Mouse (Mus musculus) gastrocnemius, postnatal 36 days (tissue): Measurements from ENCODE around the gene Ntm. TPM values are rescaled to one million over a fixed set of nuclear protein-coding genes. Genes with fewer than 3 reads are reported as not detected.
A peak's percentile ranks its signal among the peaks of the same experiment; 100 is the strongest.

ENCODE experiments used
- DNase-seq, 2 experiments: peaks; one replicate each; pipeline ENCODE4 v3.0.0; 2022
- intact Hi-C: fragments of 180-260 bp; cut with DNase I; formaldehyde crosslinking; loops from one replicate; pipeline ENCODE4 v1.15.1; 2025
- total RNA-seq, 2 experiments: library from RNA; stranded (reverse); gene quantifications; 2 replicates each; pipeline ENCODE4 v1.2.3; 2021

Ntm gene
- total RNA-seq, 2 experiments from 2014 or later, result 0.64 to 1.5 TPM

DNA sequence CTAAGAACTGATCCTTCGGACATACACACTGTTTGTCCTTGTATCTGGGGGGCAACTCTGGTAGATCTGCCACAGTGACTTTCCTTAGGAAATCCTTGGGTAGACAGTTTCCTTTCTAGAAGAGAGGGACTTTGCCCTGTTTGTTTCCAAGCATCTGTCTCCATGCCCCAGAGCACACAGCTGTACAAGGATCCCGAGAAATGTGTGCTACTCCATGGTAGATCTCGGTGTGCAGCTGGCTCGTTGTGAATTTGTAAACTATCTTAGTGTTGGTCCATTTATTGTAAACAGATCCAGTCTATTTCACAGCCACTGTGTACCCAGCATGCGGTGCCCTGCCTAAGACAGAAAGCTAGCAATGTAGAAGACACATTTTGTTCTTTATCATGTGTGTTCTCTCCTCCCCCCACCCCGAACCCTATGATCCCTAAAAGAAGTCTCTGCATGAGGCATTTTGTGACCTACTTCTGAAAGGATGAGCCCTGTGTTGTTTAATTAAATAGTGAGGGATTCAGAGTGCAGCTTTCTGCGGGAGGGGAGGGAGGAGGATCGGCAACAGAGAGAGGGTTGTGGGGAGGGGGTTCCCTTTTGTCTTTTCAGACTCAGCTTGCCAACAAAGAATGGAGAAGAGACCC is 200.9 kb downstream of the Ntm start:
- intact Hi-C loops, result no loop called here
- no peak for DNase-seq

DNA sequence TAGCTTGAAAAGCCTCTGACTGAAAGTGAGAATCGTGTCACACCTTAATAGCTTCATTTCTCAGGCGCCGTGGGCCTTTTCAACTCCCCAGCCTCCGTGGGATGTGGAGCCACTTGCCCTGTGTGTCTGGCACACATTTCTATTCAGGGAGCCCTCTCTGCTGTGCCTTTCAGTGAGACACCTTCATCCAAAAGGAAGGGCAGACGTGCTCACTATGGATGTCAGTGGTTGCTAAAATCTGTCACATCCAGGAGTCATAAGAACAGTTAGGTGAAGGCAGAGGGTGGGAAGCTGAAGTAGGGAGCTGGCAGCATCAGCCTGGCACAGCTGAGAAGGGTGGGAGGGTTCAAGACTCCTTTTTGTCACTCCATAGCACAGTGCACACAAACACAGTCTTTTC is 201.4 kb downstream of the Ntm start:
- intact Hi-C loops, result no loop called here
- no peak for DNase-seq

DNA sequence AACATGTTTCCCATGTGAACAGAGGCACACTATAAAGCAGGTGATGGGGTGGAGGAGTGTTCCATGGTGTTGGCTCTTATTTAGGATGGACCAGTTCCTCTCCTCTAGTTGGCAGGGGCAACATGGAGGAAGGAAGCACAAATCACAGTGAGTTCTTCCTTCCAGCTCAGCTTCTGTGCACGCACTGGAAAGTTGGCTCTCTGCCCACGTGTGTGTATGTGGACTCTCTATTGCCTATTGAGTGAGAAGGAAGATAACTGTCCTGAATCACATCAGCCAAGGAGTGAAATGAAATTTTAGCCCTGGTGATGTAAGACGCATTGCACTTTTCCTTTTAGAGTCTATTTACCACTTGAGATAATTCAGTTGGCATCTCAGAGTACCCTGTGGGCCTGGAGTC is 203.0 kb downstream of the Ntm start:
- intact Hi-C loops, result no loop called here
- no peak for DNase-seq

DNA sequence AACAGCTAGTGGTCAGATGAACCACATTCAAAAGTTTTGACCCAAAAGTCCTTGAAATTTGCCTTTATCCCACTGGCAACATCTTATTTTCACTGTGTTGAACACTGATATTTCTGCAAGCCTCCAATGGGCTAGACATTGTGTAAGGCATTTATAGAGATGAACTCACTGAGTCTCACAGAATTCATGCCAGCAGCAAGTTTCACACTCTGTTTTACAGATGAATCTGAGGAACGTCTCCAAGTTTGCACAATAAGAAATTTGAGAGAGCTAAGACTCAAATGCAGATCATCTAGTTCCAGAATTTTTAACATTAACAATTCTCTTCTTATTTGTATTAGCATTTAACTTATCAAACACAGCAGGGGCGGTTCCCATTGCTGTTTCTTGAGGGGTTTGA is 203.9 kb downstream of the Ntm start:
- intact Hi-C loops, result no loop called here
- DNase-seq, result no peak

DNA sequence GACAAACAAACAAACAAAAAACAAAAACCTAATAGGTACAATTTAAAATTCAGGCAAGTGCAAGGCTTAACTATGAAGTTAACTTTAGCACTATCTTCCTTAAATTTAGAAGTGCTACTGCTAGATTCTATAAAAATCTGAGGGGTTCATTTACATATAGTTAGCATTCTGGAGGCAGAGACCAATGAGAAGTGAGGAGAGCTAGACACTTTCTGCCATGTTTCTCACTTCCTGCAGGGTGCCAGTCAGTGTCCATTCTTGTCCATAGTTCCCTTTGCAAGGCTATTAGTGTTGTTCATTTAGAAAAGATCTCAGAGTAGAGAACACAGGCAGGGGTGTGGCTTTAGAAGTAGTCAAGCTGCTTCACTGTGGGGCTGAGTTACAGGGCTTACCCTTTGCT is 208.6 kb downstream of the Ntm start:
- DNase-seq, result no peak
- intact Hi-C loops, result no loop called here

DNA sequence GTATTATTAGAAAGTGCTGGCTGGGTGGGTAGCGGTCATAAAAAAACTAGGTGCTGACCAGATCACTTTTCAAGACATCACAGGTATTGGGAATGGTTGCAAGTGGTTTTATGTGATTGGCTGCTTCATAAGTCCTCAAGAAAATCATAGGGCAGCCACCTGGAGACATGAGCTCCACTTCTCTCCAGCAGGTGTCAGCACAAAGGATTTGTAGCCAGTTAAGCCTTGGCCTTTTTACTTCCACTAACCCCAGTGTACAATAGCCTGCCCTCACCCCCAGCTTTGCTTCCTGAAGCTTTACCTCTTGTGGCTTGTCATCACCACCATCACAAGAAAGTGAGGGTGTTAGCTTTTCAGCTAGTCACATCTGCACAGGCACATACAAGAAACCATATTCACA is 211.5 kb downstream of the Ntm start:
- intact Hi-C loops, result no loop called here

DNA sequence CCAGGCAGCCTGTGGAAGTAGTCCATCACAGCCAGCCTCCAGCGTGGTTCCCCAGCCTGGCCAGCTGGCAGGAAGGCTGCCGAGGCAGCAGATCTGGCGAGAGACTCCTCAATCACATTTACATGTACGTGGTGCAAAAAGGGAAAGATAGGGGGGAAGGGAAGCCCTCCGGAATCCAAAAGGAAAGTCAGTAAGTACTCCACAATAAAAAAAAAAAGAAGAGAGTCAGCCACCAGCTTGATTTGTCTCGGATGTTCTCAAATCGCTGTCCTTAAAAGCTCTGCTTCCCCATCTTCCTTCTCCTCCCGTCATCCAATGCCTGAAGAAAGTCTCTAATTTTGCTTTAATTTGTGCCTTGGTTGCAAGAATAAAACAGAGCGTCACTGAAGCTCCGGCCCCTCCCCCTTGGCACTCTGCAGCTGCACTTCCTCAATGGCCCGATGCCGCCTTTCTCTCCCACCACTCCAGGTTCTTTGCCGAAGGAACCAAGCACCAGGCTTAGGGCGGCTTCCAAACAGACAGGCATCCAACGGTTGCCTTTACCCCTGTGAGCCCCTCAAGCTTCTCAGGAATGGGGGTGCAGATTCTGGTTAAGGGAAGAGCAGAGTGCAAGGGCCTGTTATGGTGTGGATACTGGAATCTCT is 212.4 kb downstream of the Ntm start:
- peak in 1 of 2 experiments; percentile 22 for DNase-seq
- intact Hi-C loops, result no loop called here

More for the DNA sequence above, 211.5 kb downstream of the Ntm start:
- no peak for DNase-seq

DNA sequence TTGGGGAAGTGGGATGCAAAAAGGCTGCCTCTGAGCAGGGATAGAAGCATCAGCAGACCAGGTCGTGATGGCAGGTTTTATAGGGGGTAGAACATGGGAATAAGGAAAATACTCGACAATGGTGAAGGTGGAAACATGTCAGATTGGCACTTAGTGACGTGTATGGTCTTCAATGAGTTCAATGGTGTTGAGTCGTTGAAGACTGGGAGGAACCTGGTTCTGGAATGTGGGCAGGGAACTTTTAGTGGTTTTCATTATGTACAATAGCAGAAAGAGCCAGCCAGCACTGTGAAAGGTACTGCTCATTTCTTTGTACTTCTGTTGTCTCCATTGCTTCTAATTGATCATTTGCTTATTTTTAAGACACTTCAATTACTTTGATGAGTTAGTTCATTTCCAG is 214.9 kb downstream of the Ntm start:
- intact Hi-C loops, result no loop called here
- no peak for DNase-seq

DNA sequence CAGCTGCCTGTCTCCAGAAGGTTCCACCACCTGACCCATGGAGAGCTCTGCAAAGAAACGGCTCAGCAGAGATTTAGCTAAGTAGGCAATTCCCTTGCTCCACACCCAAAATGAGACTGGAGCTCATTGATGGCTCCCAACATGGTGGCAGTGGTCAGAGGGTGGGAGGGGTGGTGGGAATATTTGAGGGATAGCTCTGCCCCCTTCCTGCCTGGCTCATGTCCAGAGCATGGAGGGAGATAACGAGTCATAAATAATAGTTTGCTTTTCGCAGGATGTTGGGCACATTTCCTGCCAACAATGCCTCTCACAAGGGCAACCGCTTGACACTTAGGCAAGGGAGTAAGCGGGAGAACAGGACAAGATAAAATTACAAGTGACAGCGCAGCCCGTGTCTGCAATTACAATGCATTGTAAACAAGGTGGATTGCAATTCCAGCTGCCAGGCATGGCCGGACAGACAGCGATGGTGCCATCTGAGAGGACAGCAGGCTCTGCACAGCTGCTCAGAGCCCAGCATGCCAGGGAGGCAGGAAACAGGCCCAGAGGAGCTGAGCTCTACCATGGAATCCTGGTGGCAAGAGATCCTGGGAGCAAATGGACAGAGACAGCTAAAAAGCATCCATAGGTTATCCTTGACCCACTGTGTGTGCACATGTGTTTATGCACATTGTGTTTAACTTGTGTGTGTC is 224.0 kb downstream of the Ntm start:
- intact Hi-C loops, result no loop called here

DNA sequence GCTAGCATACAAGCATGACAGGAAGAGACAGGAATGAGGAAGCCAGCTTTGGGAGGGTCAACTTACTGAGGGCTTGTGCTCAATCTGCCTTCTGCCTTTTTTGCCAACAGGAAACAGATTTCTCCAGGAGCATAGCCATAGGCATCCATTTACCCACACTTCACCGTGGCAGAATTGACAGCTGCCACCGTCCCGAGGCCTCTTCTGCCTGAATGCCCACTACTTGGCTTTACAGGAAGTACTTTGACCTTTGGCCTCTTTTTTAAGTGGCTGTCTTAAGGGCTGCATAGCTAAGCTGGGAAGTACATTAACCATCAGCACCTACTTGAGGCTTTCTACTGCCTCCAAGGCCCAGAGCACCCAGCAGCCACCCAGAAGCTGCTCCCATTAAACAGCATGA is 226.9 kb downstream of the Ntm start:
- no peak for DNase-seq

More for the DNA sequence above, 224.0 kb downstream of the Ntm start:
- no peak for DNase-seq

DNA sequence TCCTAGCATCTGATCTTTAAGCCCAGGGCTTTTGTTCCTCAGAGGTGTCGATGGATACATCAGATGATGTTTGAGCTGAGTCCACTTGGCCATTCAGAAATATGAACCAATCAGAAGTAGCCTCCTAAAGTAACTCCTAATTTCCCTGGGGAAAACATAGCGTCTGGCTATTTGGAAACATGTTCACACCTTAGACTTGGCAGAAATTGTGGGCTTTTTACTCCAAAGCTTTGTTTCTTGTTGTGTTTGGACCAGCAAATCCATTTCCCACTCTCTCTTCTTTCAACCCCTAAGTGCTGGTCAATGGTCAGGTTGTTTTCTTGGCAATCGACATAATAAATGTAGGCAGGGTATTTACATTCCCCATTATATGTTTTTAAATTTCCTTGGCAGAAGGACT is 230.0 kb downstream of the Ntm start:
- intact Hi-C loops, result no loop called here
- no peak for DNase-seq

More for the DNA sequence above, 226.9 kb downstream of the Ntm start:
- intact Hi-C loops, result no loop called here

DNA sequence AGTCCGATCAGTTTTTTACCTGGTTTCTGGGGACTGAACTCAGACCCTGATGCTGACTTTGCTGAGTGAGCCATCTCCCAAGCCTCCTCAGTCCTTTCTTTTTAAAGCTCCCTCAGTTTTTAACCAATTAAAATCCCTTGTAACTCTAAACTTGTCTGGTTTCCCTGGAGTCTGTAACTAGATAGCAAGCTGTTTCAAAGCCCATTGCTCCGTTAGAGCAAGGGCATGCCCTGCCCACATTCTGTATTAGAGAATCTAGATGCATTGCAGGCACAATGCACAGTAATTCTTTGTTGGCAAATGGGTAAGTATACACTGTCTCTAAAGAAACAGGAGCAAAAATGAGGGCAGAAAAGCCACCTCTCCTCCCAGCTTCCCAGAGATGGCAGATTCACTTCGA is 231.3 kb downstream of the Ntm start:
- intact Hi-C loops, result no loop called here
- DNase-seq, result no peak

DNA sequence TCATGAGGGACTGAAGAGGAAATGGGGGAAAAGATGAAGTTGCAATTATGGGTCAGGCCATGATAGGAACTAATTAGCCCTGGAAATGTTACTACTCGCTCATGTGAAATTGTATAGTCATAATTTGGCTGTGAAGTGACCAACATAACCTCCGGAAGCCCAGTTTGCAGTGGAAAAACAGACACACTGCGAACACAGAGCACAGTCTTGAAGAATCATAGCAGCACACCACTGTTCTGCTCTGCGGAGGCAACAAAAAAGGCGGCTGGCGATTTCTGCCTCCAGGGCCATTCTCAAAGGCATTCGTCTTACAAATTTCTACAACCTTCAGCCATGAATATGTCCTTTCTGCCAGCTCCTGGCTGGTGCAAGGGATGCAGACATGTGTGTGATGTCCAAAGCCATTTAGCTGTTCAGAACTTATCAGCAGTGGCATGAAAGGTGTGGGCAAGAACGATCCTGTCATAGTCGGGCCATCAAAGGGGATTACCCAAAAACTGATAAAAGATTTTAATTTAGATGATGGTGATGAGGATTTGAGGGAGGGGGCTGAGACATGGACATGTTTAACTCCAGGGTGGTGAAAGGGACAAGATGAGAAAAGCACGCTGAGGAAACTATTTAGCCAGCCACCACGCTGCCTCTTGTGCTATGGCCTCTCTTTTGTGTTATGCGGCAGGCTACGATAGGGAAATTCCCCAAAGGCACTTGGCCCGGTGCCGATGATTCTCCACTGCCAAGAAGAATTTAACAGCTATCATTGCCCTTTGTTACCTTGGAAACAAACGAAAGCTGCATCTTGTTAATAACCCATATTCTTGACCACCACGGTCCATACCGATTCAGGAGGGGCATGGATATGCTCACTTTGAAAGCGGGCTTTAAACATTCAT is 235.2 kb downstream of the Ntm start:
- intact Hi-C loops, result no loop called here

DNA sequence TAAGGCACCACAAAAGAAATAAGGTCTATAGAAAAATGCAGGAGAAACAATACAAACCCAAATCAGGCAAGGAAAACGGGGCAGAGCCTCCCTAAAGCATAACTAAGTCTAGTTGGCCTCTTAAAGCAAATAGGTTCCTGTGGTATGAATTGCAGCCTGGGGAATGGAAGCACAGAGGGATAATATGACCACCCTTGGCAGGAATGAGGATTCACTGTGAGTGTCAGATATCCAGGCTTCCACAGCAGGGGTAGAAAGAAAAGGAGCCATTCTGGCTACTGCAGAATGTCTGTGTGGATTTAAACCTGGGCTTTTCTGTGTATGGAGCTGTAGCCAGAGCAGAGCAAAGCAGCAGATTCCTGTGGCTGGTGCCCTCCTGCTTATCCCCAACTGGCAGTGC is 241.5 kb downstream of the Ntm start:
- no peak for DNase-seq
- intact Hi-C loops, result no loop called here

More for the DNA sequence above, 235.2 kb downstream of the Ntm start:
- no peak for DNase-seq

DNA sequence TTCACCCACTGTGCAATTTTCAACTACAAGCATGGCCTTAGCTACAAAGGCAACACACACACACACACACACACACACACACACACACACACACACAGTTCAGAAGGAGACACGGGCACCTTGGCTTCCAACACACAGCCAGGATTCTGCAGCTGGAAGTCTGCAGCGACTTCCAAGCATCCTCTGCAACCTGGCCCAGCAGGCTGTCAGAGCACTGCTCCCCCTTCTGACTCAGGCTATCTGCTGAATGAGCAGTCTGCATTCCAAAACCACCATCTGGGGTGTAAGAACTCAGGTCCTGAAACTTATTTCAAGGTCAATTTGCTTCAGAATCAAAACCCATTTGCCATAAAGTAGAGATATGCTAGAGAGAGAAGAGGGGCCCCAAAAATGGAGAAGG is 246.1 kb downstream of the Ntm start:
- intact Hi-C loops, result no loop called here
- DNase-seq, result no peak

DNA sequence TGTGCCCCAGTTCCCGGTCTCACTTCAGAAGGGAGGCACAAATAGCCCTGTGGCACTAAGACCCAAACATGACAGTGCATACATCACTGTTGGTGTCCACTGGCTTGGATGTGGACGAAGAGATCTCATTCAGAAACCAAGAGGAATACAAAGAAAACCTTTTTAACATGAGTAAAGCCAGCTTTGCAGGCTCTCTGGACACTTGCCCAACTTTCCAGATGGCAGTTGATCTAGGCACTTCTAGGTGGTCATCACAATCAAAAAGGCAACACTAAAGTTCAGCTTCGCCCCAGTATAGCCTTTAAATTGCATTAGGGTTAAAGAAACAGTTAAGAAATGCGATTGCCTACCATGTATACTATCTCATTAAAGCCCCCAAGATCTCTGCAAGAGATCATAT is 264.7 kb downstream of the Ntm start:
- DNase-seq, result no peak
- intact Hi-C loops, result no loop called here

DNA sequence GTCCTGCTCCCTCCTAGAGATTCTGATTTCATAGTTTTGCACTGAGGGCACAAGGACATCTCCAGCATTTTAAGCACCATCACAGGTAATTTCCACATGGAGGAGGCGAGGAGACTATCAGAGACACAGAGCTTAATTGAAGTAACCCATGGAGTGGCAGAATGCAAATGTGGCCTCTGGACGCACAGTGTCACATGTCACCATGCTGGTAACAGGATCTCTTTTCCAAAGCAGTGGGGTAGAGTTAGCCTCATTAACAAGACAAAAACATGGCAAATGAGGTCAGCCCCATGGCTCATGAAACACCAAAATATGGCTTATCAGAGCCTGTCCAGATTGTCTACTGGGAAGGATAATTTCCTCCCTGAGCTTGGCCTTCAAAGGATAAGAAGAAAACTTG is 268.8 kb downstream of the Ntm start:
- DNase-seq, result no peak
- intact Hi-C loops, result no loop called here

DNA sequence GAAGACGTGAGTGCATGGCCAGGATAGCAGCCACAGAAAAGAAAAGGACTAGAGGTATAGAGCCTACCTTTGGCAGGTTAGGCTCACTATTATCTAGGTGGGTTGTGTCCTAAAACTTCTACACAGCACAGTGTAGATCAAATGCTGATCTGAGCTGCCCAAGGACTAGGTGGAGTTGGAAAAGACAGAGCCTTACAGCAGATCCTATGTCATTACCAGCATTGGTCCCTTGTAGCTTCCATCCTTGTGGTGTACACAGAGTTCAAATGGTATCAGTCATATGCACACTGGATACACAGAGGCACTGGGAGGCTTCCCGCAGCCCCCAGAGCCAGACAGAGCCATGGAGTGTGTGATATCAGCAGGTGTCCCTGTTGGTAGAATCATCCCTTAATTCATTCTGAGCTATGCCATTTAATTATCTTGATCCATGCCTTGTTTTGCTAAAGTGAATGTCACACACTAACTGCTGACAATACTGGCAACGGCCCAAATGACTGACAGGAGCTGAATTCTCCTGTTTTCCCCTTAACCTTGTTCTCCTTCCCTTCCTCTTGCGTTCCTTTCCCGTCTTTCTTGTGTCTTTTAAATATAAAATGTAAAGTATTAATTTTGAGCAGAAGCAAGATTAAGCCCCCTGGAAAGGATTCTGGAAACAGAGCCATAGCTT is 271.6 kb downstream of the Ntm start:
- intact Hi-C loops, result no loop called here
- no peak for DNase-seq

DNA sequence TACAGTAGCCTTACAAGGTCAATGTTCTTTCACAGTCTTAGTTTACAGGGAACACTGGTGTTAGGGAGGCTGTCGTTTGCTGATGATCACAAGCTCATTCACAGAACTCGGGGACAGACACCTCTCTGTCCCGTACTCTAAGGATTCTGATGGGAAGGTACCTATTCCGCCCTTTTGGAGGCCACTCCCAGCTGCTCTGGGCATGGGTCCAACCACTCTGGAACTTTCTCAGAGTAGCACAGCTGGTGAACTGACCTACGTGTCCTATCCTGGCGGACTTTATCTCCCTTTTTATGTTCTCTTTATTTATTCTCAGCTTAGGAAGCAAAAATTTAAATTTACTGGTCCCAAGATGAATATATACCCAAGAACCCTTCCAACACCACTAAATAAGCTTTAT is 280.7 kb downstream of the Ntm start:
- intact Hi-C loops, result no loop called here
- DNase-seq, result no peak

DNA sequence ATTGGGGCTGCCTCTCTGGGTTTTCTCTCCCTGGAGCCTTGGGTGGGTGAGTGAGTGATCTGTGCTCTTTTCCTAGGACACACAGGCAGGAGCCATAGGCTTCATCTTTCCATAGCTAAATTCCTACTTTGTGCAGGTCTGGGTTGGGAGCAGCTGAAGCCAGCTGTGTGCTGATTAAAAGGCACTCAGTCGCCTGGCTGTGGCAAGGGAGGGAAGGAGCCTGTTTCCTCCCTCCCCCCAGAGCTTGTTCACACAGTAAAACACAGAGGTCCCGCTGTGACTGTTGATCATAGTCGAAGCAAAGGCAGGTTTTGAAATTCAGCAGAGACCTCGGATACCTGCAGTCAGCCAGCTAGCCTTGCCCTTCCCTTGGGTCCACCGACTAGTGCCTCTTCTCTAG is 282.3 kb downstream of the Ntm start:
- no peak for DNase-seq
- intact Hi-C loops, result no loop called here

DNA sequence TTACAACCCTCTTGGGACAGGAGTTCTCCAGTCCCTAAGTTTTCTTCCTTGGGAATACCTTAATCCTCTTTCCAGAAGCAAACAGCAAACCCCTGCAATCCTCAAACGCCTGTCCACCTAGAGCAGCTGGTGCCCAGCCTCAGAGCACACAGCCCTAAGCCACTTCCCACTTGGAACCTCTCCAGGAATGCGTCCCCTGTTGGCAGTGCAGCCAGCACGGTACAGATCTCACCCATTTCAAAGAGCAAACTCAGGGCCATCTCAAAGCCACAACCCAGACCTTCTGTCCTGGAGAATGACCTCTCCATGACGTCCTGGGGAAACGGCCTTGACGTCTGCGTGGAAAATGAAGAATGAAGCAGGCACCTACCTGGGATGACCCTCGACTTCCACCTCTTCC is 289.0 kb downstream of the Ntm start:
- intact Hi-C loops, result no loop called here
- no peak for DNase-seq
